Mouse (Mus musculus): ENCODE results near the gene Clock.

DNA sequence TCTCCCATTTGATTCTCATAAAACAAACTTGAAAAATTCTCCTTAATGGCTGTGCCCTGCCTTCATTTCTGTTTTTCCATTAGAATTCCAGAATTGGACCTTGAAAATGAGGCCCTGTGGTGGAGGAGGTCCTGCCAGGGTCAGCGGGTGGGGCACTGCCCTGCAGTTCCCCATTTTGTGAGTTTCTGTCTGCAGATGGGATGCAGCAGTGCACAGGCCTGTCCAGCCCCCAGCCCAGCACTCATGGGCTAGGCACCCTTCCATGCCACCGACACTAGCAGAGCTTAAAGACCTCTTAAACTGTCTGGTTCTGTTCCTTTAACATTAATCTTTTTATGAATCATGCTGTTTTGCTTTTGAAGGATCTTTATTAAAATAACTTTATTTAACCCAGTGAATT, 98.7 kb downstream of the Clock start:
- TF ChIP-seq TAL1 (IDR thresholded peaks at IDR 0.05; ENCODE audit: low read length) (no peak), GATA1 (IDR thresholded peaks at IDR 0.05; ENCODE audit: low read length) (no peak)

Measured in erythroblast, embryonic 14.5 days (primary cell).